Mouse (Mus musculus): Measurements from ENCODE around the gene Psmg1. TPM values are rescaled to one million over a fixed set of nuclear protein-coding genes. Genes with fewer than 3 reads are reported as not detected.

Gene Psmg1
- 125 and 137 TPM in 2 replicates for polyA plus RNA-seq (2014; fragmentation: Nextera tagmentation; extraction: Ambion mirVana)

- H3K27ac ChIP-seq (replicated peaks; ENCODE audit: low read depth, low read length), result peak within 1 kb of the TSS; percentile 84
- no peaks in the 10 kb centered on the region for H3K9me3 ChIP-seq (ENCODE audit: control insufficient read depth, low read length)
- ATAC-seq (ENCODE audit: insufficient number of reproducible peaks, low FRiP score, low TSS enrichment, low read depth) (peak; percentile 92), DNase-seq (ENCODE audit: low spot score) (peak; percentile 99)
- peak within 1 kb of the TSS; percentile 47 for H3K4me2 ChIP-seq (ENCODE audit: low read depth, severe bottlenecking)
- WGBS, result under 1% methylated on average over 62 of the region's 62 CpGs
- H3K9ac ChIP-seq (ENCODE audit: low read length), result peak within 1 kb of the TSS; percentile 89
- H3K4me1 ChIP-seq (ENCODE audit: control insufficient read depth, insufficient read depth, low read length), result peaks cover 3% of the 10 kb centered on the region; the same call in 1 of the 2 replicates
- peak within 1 kb of the TSS; percentile 77 for H3K4me3 ChIP-seq (ENCODE audit: low read depth, low read length)
- no peaks in the 10 kb centered on the region for H3K36me3 ChIP-seq (ENCODE audit: control insufficient read depth, insufficient read depth, low read length)
- H3K27me3 ChIP-seq (ENCODE audit: control insufficient read depth, insufficient read depth, low read length), result no peaks in the 10 kb centered on the region
Observed at GRCm38 (mm10) chr16:95990462-95991121, at the start of gene Psmg1. TSS of gene Psmg1 (minus strand) at chr16:95990960.

GRCm38 (mm10) chr16:96039538-96039937 is 48.8 kb upstream of the Psmg1 start:
- no peak overlapping the region for H3K9ac ChIP-seq (ENCODE audit: low read length)
- H3K4me2 ChIP-seq (ENCODE audit: low read depth, severe bottlenecking), result no peak overlapping the region
- H3K27ac ChIP-seq (replicated peaks; ENCODE audit: low read depth, low read length), result no peak overlapping the region
- no peaks in the 10 kb centered on the region for H3K4me1 ChIP-seq (ENCODE audit: control insufficient read depth, insufficient read depth, low read length)
- ATAC-seq (ENCODE audit: insufficient number of reproducible peaks, low FRiP score, low TSS enrichment, low read depth) (no peak), DNase-seq (ENCODE audit: low spot score) (no peak)
- WGBS, result 66% methylated on average over 6 of the region's 6 CpGs
- H3K27me3 ChIP-seq (ENCODE audit: control insufficient read depth, insufficient read depth, low read length), result no peaks in the 10 kb centered on the region
- peaks cover 26% of the 10 kb centered on the region for H3K36me3 ChIP-seq (ENCODE audit: control insufficient read depth, insufficient read depth, low read length)
- H3K4me3 ChIP-seq (ENCODE audit: low read depth, low read length), result no peak overlapping the region
- H3K9me3 ChIP-seq (ENCODE audit: control insufficient read depth, low read length), result no peaks in the 10 kb centered on the region

GRCm38 (mm10) chr16:96034473-96034872 is 43.7 kb upstream of the Psmg1 start:
- 68% methylated on average over 6 of the region's 6 CpGs for WGBS
- H3K27ac ChIP-seq (replicated peaks; ENCODE audit: low read depth, low read length), result 0 out of 2 replicates have a peak overlapping the region, but pooled peaks have one; percentile 8

GRCm38 (mm10) chr16:96032368-96033043 is 41.7 kb upstream of the Psmg1 start:
- no peaks in the 10 kb centered on the region for H3K4me1 ChIP-seq (ENCODE audit: control insufficient read depth, insufficient read depth, low read length)
- H3K27ac ChIP-seq (replicated peaks; ENCODE audit: low read depth, low read length), result no peak overlapping the region
- no peaks in the 10 kb centered on the region for H3K27me3 ChIP-seq (ENCODE audit: control insufficient read depth, insufficient read depth, low read length)
- H3K4me3 ChIP-seq (ENCODE audit: low read depth, low read length), result no peak overlapping the region
- 93% methylated on average over 13 of the region's 13 CpGs for WGBS
- no peak overlapping the region for H3K9ac ChIP-seq (ENCODE audit: low read length)
- peaks cover 49% of the 10 kb centered on the region for H3K36me3 ChIP-seq (ENCODE audit: control insufficient read depth, insufficient read depth, low read length)
- ATAC-seq (ENCODE audit: insufficient number of reproducible peaks, low FRiP score, low TSS enrichment, low read depth) (no peak), DNase-seq (ENCODE audit: low spot score) (no peak)
- no peaks in the 10 kb centered on the region for H3K9me3 ChIP-seq (ENCODE audit: control insufficient read depth, low read length)
- no peak overlapping the region for H3K4me2 ChIP-seq (ENCODE audit: low read depth, severe bottlenecking)

More at GRCm38 (mm10) chr16:96034473-96034872, 43.7 kb upstream of the Psmg1 start:
- Histone ChIP-seq H3K9me3 (ENCODE audit: control insufficient read depth, low read length) (no peaks in the 10 kb centered on the region), H3K4me3 (ENCODE audit: low read depth, low read length) (no peak overlapping the region), H3K27me3 (ENCODE audit: control insufficient read depth, insufficient read depth, low read length) (no peaks in the 10 kb centered on the region), H3K36me3 (ENCODE audit: control insufficient read depth, insufficient read depth, low read length) (peaks cover 42% of the 10 kb centered on the region), H3K4me2 (ENCODE audit: low read depth, severe bottlenecking) (no peak overlapping the region), H3K9ac (ENCODE audit: low read length) (no peak overlapping the region), H3K4me1 (ENCODE audit: control insufficient read depth, insufficient read depth, low read length) (no peaks in the 10 kb centered on the region)
- DNase-seq (ENCODE audit: low spot score) (peak; percentile 27), ATAC-seq (ENCODE audit: insufficient number of reproducible peaks, low FRiP score, low TSS enrichment, low read depth) (0 out of 2 replicates have a peak, but pooled peaks have one; percentile 57)

GRCm38 (mm10) chr16:96030476-96031102 is 39.8 kb upstream of the Psmg1 start:
- WGBS, result 94% methylated on average over 2 of the region's 2 CpGs
- Histone ChIP-seq H3K36me3 (ENCODE audit: control insufficient read depth, insufficient read depth, low read length) (peaks cover 47% of the 10 kb centered on the region), H3K27me3 (ENCODE audit: control insufficient read depth, insufficient read depth, low read length) (no peaks in the 10 kb centered on the region), H3K9ac (ENCODE audit: low read length) (no peak overlapping the region), H3K9me3 (ENCODE audit: control insufficient read depth, low read length) (no peaks in the 10 kb centered on the region), H3K27ac (replicated peaks; ENCODE audit: low read depth, low read length) (no peak overlapping the region), H3K4me1 (ENCODE audit: control insufficient read depth, insufficient read depth, low read length) (no peaks in the 10 kb centered on the region), H3K4me2 (ENCODE audit: low read depth, severe bottlenecking) (no peak overlapping the region), H3K4me3 (ENCODE audit: low read depth, low read length) (no peak overlapping the region)
- DNase-seq (ENCODE audit: low spot score) (no peak), ATAC-seq (ENCODE audit: insufficient number of reproducible peaks, low FRiP score, low TSS enrichment, low read depth) (no peak)

GRCm38 (mm10) chr16:96026256-96026655 is 35.5 kb upstream of the Psmg1 start:
- WGBS, result 90% methylated on average over 5 of the region's 5 CpGs
- H3K4me1 ChIP-seq (ENCODE audit: control insufficient read depth, insufficient read depth, low read length), result no peaks in the 10 kb centered on the region
- H3K27ac ChIP-seq (replicated peaks; ENCODE audit: low read depth, low read length), result no peak overlapping the region
- DNase-seq (ENCODE audit: low spot score) (no peak), ATAC-seq (ENCODE audit: insufficient number of reproducible peaks, low FRiP score, low TSS enrichment, low read depth) (no peak)
- H3K9ac ChIP-seq (ENCODE audit: low read length), result no peak overlapping the region
- no peak overlapping the region for H3K4me3 ChIP-seq (ENCODE audit: low read depth, low read length)
- peaks cover 30% of the 10 kb centered on the region for H3K36me3 ChIP-seq (ENCODE audit: control insufficient read depth, insufficient read depth, low read length)
- H3K9me3 ChIP-seq (ENCODE audit: control insufficient read depth, low read length), result no peaks in the 10 kb centered on the region
- H3K27me3 ChIP-seq (ENCODE audit: control insufficient read depth, insufficient read depth, low read length), result no peaks in the 10 kb centered on the region
- no peak overlapping the region for H3K4me2 ChIP-seq (ENCODE audit: low read depth, severe bottlenecking)

GRCm38 (mm10) chr16:96025244-96025643 is 34.5 kb upstream of the Psmg1 start:
- 90% methylated on average over 3 of the region's 3 CpGs for WGBS
- no peak overlapping the region for H3K27ac ChIP-seq (replicated peaks; ENCODE audit: low read depth, low read length)
- H3K9me3 ChIP-seq (ENCODE audit: control insufficient read depth, low read length), result no peaks in the 10 kb centered on the region
- H3K4me3 ChIP-seq (ENCODE audit: low read depth, low read length), result no peak overlapping the region
- no peak for DNase-seq (ENCODE audit: low spot score)
- no peak overlapping the region for H3K9ac ChIP-seq (ENCODE audit: low read length)
- H3K4me1 ChIP-seq (ENCODE audit: control insufficient read depth, insufficient read depth, low read length), result no peaks in the 10 kb centered on the region
- ATAC-seq (ENCODE audit: insufficient number of reproducible peaks, low FRiP score, low TSS enrichment, low read depth), result no peak
- no peak overlapping the region for H3K4me2 ChIP-seq (ENCODE audit: low read depth, severe bottlenecking)
- H3K36me3 ChIP-seq (ENCODE audit: control insufficient read depth, insufficient read depth, low read length), result peaks cover 28% of the 10 kb centered on the region; the same call in 1 of the 2 replicates
- H3K27me3 ChIP-seq (ENCODE audit: control insufficient read depth, insufficient read depth, low read length), result no peaks in the 10 kb centered on the region

- H3K4me1 ChIP-seq (ENCODE audit: control insufficient read depth, insufficient read depth, low read length), result no peaks in the 10 kb centered on the region
- no peak overlapping the region for H3K4me3 ChIP-seq (ENCODE audit: low read depth, low read length)
- no peak overlapping the region for H3K27ac ChIP-seq (replicated peaks; ENCODE audit: low read depth, low read length)
- no peaks in the 10 kb centered on the region for H3K27me3 ChIP-seq (ENCODE audit: control insufficient read depth, insufficient read depth, low read length)
- no peak overlapping the region for H3K4me2 ChIP-seq (ENCODE audit: low read depth, severe bottlenecking)
- DNase-seq (ENCODE audit: low spot score), result no peak
- no peak overlapping the region for H3K9ac ChIP-seq (ENCODE audit: low read length)
- H3K36me3 ChIP-seq (ENCODE audit: control insufficient read depth, insufficient read depth, low read length), result peaks cover 24% of the 10 kb centered on the region
- 93% methylated on average over 10 of the region's 10 CpGs for WGBS
- H3K9me3 ChIP-seq (ENCODE audit: control insufficient read depth, low read length), result no peaks in the 10 kb centered on the region
- no peak for ATAC-seq (ENCODE audit: insufficient number of reproducible peaks, low FRiP score, low TSS enrichment, low read depth)
Observed at GRCm38 (mm10) chr16:96021045-96021444, 30.3 kb upstream of the Psmg1 start.

Measured in limb, embryonic 11.5 days (tissue).